8 mouse cellular contexts compared by ENCODE assay signal in the genomic region with DNA sequence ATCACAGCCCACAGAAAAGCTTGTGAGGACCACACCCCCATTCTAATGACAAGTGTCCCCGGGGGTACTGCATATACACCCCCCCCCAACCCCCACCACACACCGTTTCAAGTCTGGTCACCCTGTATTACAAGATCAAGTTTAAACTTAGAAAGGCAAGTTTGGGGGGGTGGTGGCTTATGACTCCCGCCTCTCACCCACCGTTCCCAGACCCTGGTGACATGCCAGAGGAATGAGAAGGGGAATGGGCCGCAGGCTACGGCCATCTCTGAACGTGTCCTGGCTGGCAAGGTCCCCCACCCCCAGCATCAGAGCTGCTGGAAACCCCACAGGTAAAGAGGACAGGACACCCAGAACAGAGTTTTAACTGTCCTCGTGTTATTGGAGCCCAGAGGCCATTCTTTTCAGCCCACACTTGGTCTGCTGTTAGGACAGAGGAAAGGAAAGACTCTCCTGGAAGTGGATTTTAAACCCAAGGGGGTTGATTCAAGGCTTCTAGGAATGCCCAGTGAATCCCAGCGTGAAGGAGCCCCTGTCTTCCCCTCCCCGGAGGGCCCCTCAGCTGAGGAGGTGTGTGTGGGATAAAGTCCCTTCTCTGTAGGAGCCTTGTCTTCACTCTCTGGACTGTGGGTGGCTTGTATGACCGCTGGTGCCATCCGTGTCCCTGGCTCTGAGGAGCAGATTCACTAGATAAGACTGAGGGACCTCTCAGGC. TPM values are rescaled to one million over a fixed set of nuclear protein-coding genes. Genes with fewer than 3 reads are reported as not detected.
DNase-seq lines count a peak whose midpoint lies in the region; ATAC-seq lines count a peak whose summit lies in the region.

No protein-coding gene starts in this region.

- 14% methylated on average over 12 of the region's 12 CpGs for WGBS in heart, embryonic 13.5 days
- WGBS in macrophage (ENCODE audit: missing documents) = 6% methylated on average over 12 of the region's 12 CpGs

- intact Hi-C loops in heart, postnatal 25 days (cut with DNase I) = no loop called here
- intact Hi-C loops in heart, postnatal 36 days (cut with DNase I) = no loop called here

- peak overlapping the region; percentile 75 for H3K27ac ChIP-seq in heart, embryonic 13.5 days (replicated peaks)
- H3K27ac ChIP-seq in macrophage = peak overlapping the region; percentile 61

- H3K27me3 ChIP-seq in heart, embryonic 13.5 days (replicated peaks) = no peaks in the 10 kb centered on the region; the same call in 1 of the 2 replicates

- H3K9ac ChIP-seq in heart, embryonic 13.5 days = peak overlapping the region; percentile 98

- ATAC-seq in heart, embryonic 13.5 days (ENCODE audit: extremely low read depth, insufficient number of reproducible peaks, low FRiP score, low TSS enrichment) = 0 out of 2 replicates have a peak, but pooled peaks have one; percentile 3

- H3K4me2 ChIP-seq in heart, embryonic 13.5 days = peak overlapping the region; percentile 94

- H3K79me2 ChIP-seq in macrophage (ENCODE audit: inconsistent target) = peaks cover 57% of the 10 kb centered on the region

- peak overlapping the region; percentile 95 for H3K4me3 ChIP-seq in heart, embryonic 13.5 days
- H3K4me3 ChIP-seq in macrophage (ENCODE audit: inconsistent target) = peak overlapping the region; percentile 76

- H3K36me3 ChIP-seq in heart, embryonic 13.5 days = peaks cover 5% of the 10 kb centered on the region
- H3K36me3 ChIP-seq in macrophage (ENCODE audit: inconsistent target) = no peaks in the 10 kb centered on the region

- DNase-seq in heart, postnatal 25 days (ENCODE audit: low spot score) = no peak
- peak; percentile 33 for DNase-seq in adipocyte (ENCODE audit: low spot score)
- peak; percentile 35 to 55 for DNase-seq in heart, postnatal 36 days
- no peak for DNase-seq in spleen, postnatal 36 days (ENCODE audit: low spot score in 2 of 2)
- DNase-seq in spleen, postnatal 10 days (ENCODE audit: low spot score in 2 of 2) = no peak
- no peak for DNase-seq in urinary bladder, postnatal 10 days (ENCODE audit: low spot score)

- H3K4me1 ChIP-seq in heart, embryonic 13.5 days = peaks cover 47% of the 10 kb centered on the region

- no peaks in the 10 kb centered on the region for H3K9me3 ChIP-seq in heart, embryonic 13.5 days

RNA-seq across cellular contexts. Expression of gene Pxn, which starts 0.9 kb away (rescaled TPM):
- polyA plus RNA-seq in heart, embryonic 13.5 days (2015; fragmentation: Nextera tagmentation; extraction: Ambion mirVana) = 29.7 and 31.7 TPM in 2 replicates
- total RNA-seq in heart, postnatal 25 days (2021) = 10 to 100 TPM; 34.4 to 39.5 TPM
- total RNA-seq in heart, postnatal 36 days (2021) = 10 to 100 TPM; 36.2 to 37.9 TPM
- total RNA-seq in macrophage (2018; cell fraction: chromatin; rRNA removed) = 100 to 1,000 TPM; 147 to 750 (median 196) TPM
- 100 to 1,000 TPM in 5 of 26 experiments, 10 to 100 TPM in 21; 72.4 to 157 (median 88.1) TPM for total RNA-seq in macrophage (2018; cell fraction: cytosol; rRNA removed)
- total RNA-seq in macrophage (2018; cell fraction: nucleus; rRNA removed) = 100 to 1,000 TPM; 108 to 337 (median 136) TPM
- 48.5 to 74.5 TPM (median 67.7 TPM) in 3 replicates for polyA plus RNA-seq in macrophage (2018)

RNA-seq across cellular contexts. Expression of gene Sirt4, which starts 22.9 kb away (rescaled TPM):
- 18.9 and 19.8 TPM in 2 replicates for polyA plus RNA-seq in heart, embryonic 13.5 days (2015; fragmentation: Nextera tagmentation; extraction: Ambion mirVana)
- total RNA-seq in heart, postnatal 25 days (2021) = 10 to 100 TPM; 16.8 to 18.5 TPM
- total RNA-seq in heart, postnatal 36 days (2021) = 10 to 100 TPM; 17.9 to 18.1 TPM
- 10 to 100 TPM in 24 of 26 experiments, 1 to 10 TPM in 2; 6.2 to 80.4 (median 31.0) TPM for total RNA-seq in macrophage (2018; cell fraction: chromatin; rRNA removed)
- total RNA-seq in macrophage (2018; cell fraction: cytosol; rRNA removed) = 10 to 100 TPM in 4 of 26 experiments, 1 to 10 TPM in 22; 2.0 to 12.0 (median 7.2) TPM
- total RNA-seq in macrophage (2018; cell fraction: nucleus; rRNA removed) = 10 to 100 TPM in 25 of 26 experiments, 1 to 10 TPM in 1; 4.8 to 59.3 (median 25.2) TPM
- polyA plus RNA-seq in macrophage (2018) = 6.7 to 11.2 TPM (median 7.2 TPM) in 3 replicates

RNA-seq across cellular contexts. Expression of gene Pla2g1b, which starts 41.4 kb away (rescaled TPM):
- polyA plus RNA-seq in heart, embryonic 13.5 days (2015; fragmentation: Nextera tagmentation; extraction: Ambion mirVana) = 0.88 and 1.1 TPM in 2 replicates
- not detected for total RNA-seq in heart, postnatal 25 days (2021)
- not detected for total RNA-seq in heart, postnatal 36 days (2021)
- not detected for total RNA-seq in macrophage (2018; cell fraction: chromatin; rRNA removed)
- not detected for total RNA-seq in macrophage (2018; cell fraction: cytosol; rRNA removed)
- total RNA-seq in macrophage (2018; cell fraction: nucleus; rRNA removed) = not detected
- polyA plus RNA-seq in macrophage (2018) = not detected in 3 replicates

RNA-seq across cellular contexts. Expression of gene Rplp0, which starts 51.8 kb away (rescaled TPM):
- polyA plus RNA-seq in heart, embryonic 13.5 days (2015; fragmentation: Nextera tagmentation; extraction: Ambion mirVana) = 1,009 and 1,125 TPM in 2 replicates
- total RNA-seq in heart, postnatal 25 days (2021) = 100 to 1,000 TPM; 651 to 667 TPM
- total RNA-seq in heart, postnatal 36 days (2021) = 100 to 1,000 TPM; 650 to 668 TPM
- 100 to 1,000 TPM in 3 of 26 experiments, 10 to 100 TPM in 23; 33.9 to 262 (median 61.4) TPM for total RNA-seq in macrophage (2018; cell fraction: chromatin; rRNA removed)
- 1,000 to 10,000 TPM in 11 of 26 experiments, 100 to 1,000 TPM in 15; 571 to 1,302 (median 885) TPM for total RNA-seq in macrophage (2018; cell fraction: cytosol; rRNA removed)
- 100 to 1,000 TPM; 118 to 274 (median 175) TPM for total RNA-seq in macrophage (2018; cell fraction: nucleus; rRNA removed)
- 520 to 1,272 TPM (median 1,219 TPM) in 3 replicates for polyA plus RNA-seq in macrophage (2018)

RNA-seq across cellular contexts. Expression of gene Gcn1l1, which starts 57.6 kb away (rescaled TPM):
- polyA plus RNA-seq in heart, embryonic 13.5 days (2015; fragmentation: Nextera tagmentation; extraction: Ambion mirVana) = 24.6 and 26.7 TPM in 2 replicates
- 10 to 100 TPM; 38.4 to 42.8 TPM for total RNA-seq in heart, postnatal 25 days (2021)
- 10 to 100 TPM; 43.1 to 49.5 TPM for total RNA-seq in heart, postnatal 36 days (2021)
- 100 to 1,000 TPM in 19 of 26 experiments, 10 to 100 TPM in 7; 62.0 to 244 (median 110) TPM for total RNA-seq in macrophage (2018; cell fraction: chromatin; rRNA removed)
- total RNA-seq in macrophage (2018; cell fraction: cytosol; rRNA removed) = 10 to 100 TPM; 10.0 to 31.8 (median 20.5) TPM
- 10 to 100 TPM; 33.2 to 96.2 (median 57.2) TPM for total RNA-seq in macrophage (2018; cell fraction: nucleus; rRNA removed)
- 12.9 to 25.7 TPM (median 22.1 TPM) in 3 replicates for polyA plus RNA-seq in macrophage (2018)

Comparison
In these comparisons a context has a peak if more than half of its experiments do, and no peak if none do; other contexts are left out.
1. DNase-seq: peak in adipocyte (single experiment) and heart, postnatal 36 days (2 of 2); none in heart, postnatal 25 days (single experiment), spleen, postnatal 36 days (0 of 2), spleen, postnatal 10 days (0 of 2) and urinary bladder, postnatal 10 days (single experiment).